Mouse (Mus musculus): ENCODE data around the gene Smarcc1.
A peak's percentile ranks its signal among the peaks of the same experiment; 100 is the strongest.
"Not testable (repeated sequence)": the region's sequence is repeated elsewhere in the genome, so short reads cannot be mapped to it uniquely, and the experiment has no call there.

The Smarcc1 gene

GRCm38 (mm10) chr9:110131525-110132197 lies 14.2 kb downstream of the Smarcc1 start:
- DNase-seq (ENCODE audit: low read depth): peak; percentile 99

GRCm38 (mm10) chr9:110132201-110132605 lies 14.7 kb downstream of the Smarcc1 start:
- DNase-seq (ENCODE audit: low read depth): peak; percentile 81

GRCm38 (mm10) chr9:110132921-110133320 lies 15.4 kb downstream of the Smarcc1 start:
- no peak for DNase-seq (ENCODE audit: low read depth)

- DNase-seq (ENCODE audit: low read depth): peak; percentile 33
Observed at GRCm38 (mm10) chr9:110134176-110134575, 16.7 kb downstream of the Smarcc1 start.

- no peak for DNase-seq (ENCODE audit: low read depth)
Observed at GRCm38 (mm10) chr9:110139119-110139518, 21.6 kb downstream of the Smarcc1 start.

- DNase-seq (ENCODE audit: low read depth): no peak
Observed at GRCm38 (mm10) chr9:110142097-110142496, 24.6 kb downstream of the Smarcc1 start.

- no peak for DNase-seq (ENCODE audit: low read depth)
Observed at GRCm38 (mm10) chr9:110148598-110148997, 31.1 kb downstream of the Smarcc1 start.

GRCm38 (mm10) chr9:110159036-110159435 lies 41.5 kb downstream of the Smarcc1 start:
- DNase-seq (ENCODE audit: low read depth): no peak

- not testable (repeated sequence) for DNase-seq (ENCODE audit: low read depth)
Observed at GRCm38 (mm10) chr9:110160486-110160885, 43.0 kb downstream of the Smarcc1 start.

GRCm38 (mm10) chr9:110162441-110162840 lies 44.9 kb downstream of the Smarcc1 start:
- DNase-seq (ENCODE audit: low read depth): no peak

- DNase-seq (ENCODE audit: low read depth): no peak
Observed at GRCm38 (mm10) chr9:110163071-110163470, 45.6 kb downstream of the Smarcc1 start.

- DNase-seq (ENCODE audit: low read depth): no peak
Observed at GRCm38 (mm10) chr9:110170858-110171257, 53.4 kb downstream of the Smarcc1 start.

GRCm38 (mm10) chr9:110199870-110200269 lies 82.4 kb downstream of the Smarcc1 start:
- no peak for DNase-seq (ENCODE audit: low read depth)

- DNase-seq (ENCODE audit: low read depth): no peak
Observed at GRCm38 (mm10) chr9:110205526-110206404, 88.3 kb downstream of the Smarcc1 start.

- no peak for DNase-seq (ENCODE audit: low read depth)
Observed at GRCm38 (mm10) chr9:110206437-110206836, 88.9 kb downstream of the Smarcc1 start.

- DNase-seq (ENCODE audit: low read depth): no peak
Observed at GRCm38 (mm10) chr9:110208265-110208664, 90.8 kb downstream of the Smarcc1 start.

GRCm38 (mm10) chr9:110208967-110209366 lies 91.5 kb downstream of the Smarcc1 start:
- DNase-seq (ENCODE audit: low read depth): no peak

- no peak for DNase-seq (ENCODE audit: low read depth)
Observed at GRCm38 (mm10) chr9:110224273-110224672, 106.8 kb downstream of the Smarcc1 start.

- DNase-seq (ENCODE audit: low read depth): no peak
Observed at GRCm38 (mm10) chr9:110226191-110226590, 108.7 kb downstream of the Smarcc1 start.

GRCm38 (mm10) chr9:110228671-110229070 lies 111.2 kb downstream of the Smarcc1 start:
- no peak for DNase-seq (ENCODE audit: low read depth)

- no peak for DNase-seq (ENCODE audit: low read depth)
Observed at GRCm38 (mm10) chr9:110229112-110229511, 111.6 kb downstream of the Smarcc1 start.

GRCm38 (mm10) chr9:110229566-110230248 lies 112.2 kb downstream of the Smarcc1 start:
- no peak for DNase-seq (ENCODE audit: low read depth)
